Mouse (Mus musculus) 3T3-L1 (cell line): ENCODE results near the gene Cacna2d4.

Experiments used
- DNase-seq: peaks from one replicate; pipeline ENCODE4 v3.0.0-alpha.2; 2015; ENCODE audit warnings: low read depth, low spot score

Gene Cacna2d4

GRCm38 (mm10) chr6:119310176-119310575, 73.8 kb downstream of the Cacna2d4 start:
- no peak for DNase-seq

- no peak for DNase-seq
Measured at GRCm38 (mm10) chr6:119312381-119312780, 76.1 kb downstream of the Cacna2d4 start.

- no peak for DNase-seq
Measured at GRCm38 (mm10) chr6:119313096-119313495, 76.8 kb downstream of the Cacna2d4 start.

- no peak for DNase-seq
Measured at GRCm38 (mm10) chr6:119313588-119314375, 77.5 kb downstream of the Cacna2d4 start.

- no peak for DNase-seq
Measured at GRCm38 (mm10) chr6:119314751-119315476, 78.6 kb downstream of the Cacna2d4 start.

- no peak for DNase-seq
Measured at GRCm38 (mm10) chr6:119318732-119319131, 82.4 kb downstream of the Cacna2d4 start.

GRCm38 (mm10) chr6:119319358-119319757, 83.0 kb downstream of the Cacna2d4 start:
- DNase-seq = no peak

- peak; percentile 68 for DNase-seq
Measured at GRCm38 (mm10) chr6:119320481-119320880, 84.2 kb downstream of the Cacna2d4 start.

- no peak for DNase-seq
Measured at GRCm38 (mm10) chr6:119321752-119322151, 85.4 kb downstream of the Cacna2d4 start.

- no peak for DNase-seq
Measured at GRCm38 (mm10) chr6:119324776-119325175, 88.5 kb downstream of the Cacna2d4 start.

GRCm38 (mm10) chr6:119325978-119326377, 89.7 kb downstream of the Cacna2d4 start:
- DNase-seq = no peak

GRCm38 (mm10) chr6:119326541-119326940, 90.2 kb downstream of the Cacna2d4 start:
- DNase-seq = no peak

- no peak for DNase-seq
Measured at GRCm38 (mm10) chr6:119328521-119329115, 92.3 kb downstream of the Cacna2d4 start.

GRCm38 (mm10) chr6:119329215-119329714, 92.9 kb downstream of the Cacna2d4 start:
- DNase-seq = peak; percentile 29

- no peak for DNase-seq
Measured at GRCm38 (mm10) chr6:119329936-119330335, 93.6 kb downstream of the Cacna2d4 start.

GRCm38 (mm10) chr6:119330506-119330905, 94.2 kb downstream of the Cacna2d4 start, which contains the start of gene Lrtm2:
Gene Lrtm2, minus strand, starts transcription at chr6:119330766.
- DNase-seq = no peak

GRCm38 (mm10) chr6:119332111-119332510, 95.8 kb downstream of the Cacna2d4 start:
- no peak for DNase-seq

GRCm38 (mm10) chr6:119333202-119333601, 96.9 kb downstream of the Cacna2d4 start:
- peak; percentile 80 for DNase-seq

- DNase-seq = no peak
Measured at GRCm38 (mm10) chr6:119333831-119334230, 97.5 kb downstream of the Cacna2d4 start.

- no peak for DNase-seq
Measured at GRCm38 (mm10) chr6:119336124-119336523, 99.8 kb downstream of the Cacna2d4 start.

- DNase-seq = no peak
Measured at GRCm38 (mm10) chr6:119337287-119337686, 101.0 kb downstream of the Cacna2d4 start.
